Mouse (Mus musculus) forebrain, postnatal 0 days (tissue): Measurements from ENCODE around the gene Scd4. TPM values are rescaled to one million over a fixed set of nuclear protein-coding genes. Genes with fewer than 3 reads are reported as not detected.
"Not testable (repeated sequence)": the region's sequence is repeated elsewhere in the genome, so short reads cannot be mapped to it uniquely, and the experiment has no call there.

ENCODE experiments used
- ATAC-seq: fragments of 200-750 bp; cut with Nextera tagmentation; 2 replicates; pipeline ENCODE4 v1.8.0; 2017; ENCODE audit warnings: mild to moderate bottlenecking, moderate library complexity
- DNase-seq: peaks from one replicate; pipeline ENCODE4 v3.0.0-alpha.2; 2015
- H3K27ac ChIP-seq: fragments of 300-500 bp; sonication (generic); 2 replicates; pipeline ENCODE4 v1.5.1; 2014; ENCODE audit warnings: low read depth, mild to moderate bottlenecking, antibody characterized with exemption, low read length, moderate library complexity, mixed read lengths
- H3K27me3 ChIP-seq: fragments of 300-500 bp; sonication (generic); 2 replicates; pipeline ENCODE4 v1.6.1; 2014; ENCODE audit warnings: mild to moderate bottlenecking, low read length, mixed read lengths; ENCODE audit not compliant: insufficient read depth
- H3K36me3 ChIP-seq: fragments of 300-500 bp; sonication (generic); 2 replicates; pipeline ENCODE4 v1.6.1; 2014; ENCODE audit warnings: mild to moderate bottlenecking, moderate library complexity; ENCODE audit not compliant: insufficient read depth
- H3K4me1 ChIP-seq: fragments of 300-500 bp; sonication (generic); 2 replicates; pipeline ENCODE4 v1.6.1; 2014; ENCODE audit warnings: antibody characterized with exemption; ENCODE audit not compliant: insufficient read depth
- H3K4me2 ChIP-seq: fragments of 300-500 bp; sonication (generic); 2 replicates; pipeline ENCODE4 v1.6.1; 2014; ENCODE audit warnings: low read depth, mild to moderate bottlenecking, moderate library complexity
- H3K4me3 ChIP-seq: fragments of 300-500 bp; sonication (generic); 2 replicates; pipeline ENCODE4 v1.5.1; 2014; ENCODE audit warnings: low read depth, low read length, mixed read lengths
- H3K9ac ChIP-seq: fragments of 300-500 bp; sonication (generic); 2 replicates; pipeline ENCODE4 v1.6.1; 2014; ENCODE audit warnings: mild to moderate bottlenecking
- H3K9me3 ChIP-seq: fragments of 300-500 bp; sonication (generic); 2 replicates; pipeline ENCODE4 v1.6.1; 2016; ENCODE audit warnings: low read length
- CTCF ChIP-seq: sonication (generic); IDR thresholded peaks from 2 replicates; pipeline ENCODE4 v1.5.1; 2016; ENCODE audit warnings: antibody characterized with exemption, control low read depth, low read depth
- WGBS: fragments of 180-500 bp; shearing (Covaris S2); extraction: QIAGEN DNeasy Blood & Tissue Kit; methylation state at CpG from one replicate; pipeline ENCODE4 v1.1.7; 2014; 5-methylcytosine and 5-hydroxymethylcytosine counted together
- polyA plus RNA-seq: library from polyadenylated mRNA; unstranded; fragments of >200 nt; fragmentation: Nextera tagmentation; extraction: Ambion mirVana; gene quantifications from 2 replicates; pipeline ENCODE4 v1.2.1, GENCODE M21; 2015
- total RNA-seq: library from RNA; depleted of rRNA; stranded (reverse); fragments of >200 nt; gene quantifications from 2 replicates; pipeline ENCODE4 v1.2.3, GENCODE M21; 2014

Scd4 gene
- total and polyA plus RNA-seq, 2 experiments from 2014 or later: 0.25 to 0.43 TPM

DNA sequence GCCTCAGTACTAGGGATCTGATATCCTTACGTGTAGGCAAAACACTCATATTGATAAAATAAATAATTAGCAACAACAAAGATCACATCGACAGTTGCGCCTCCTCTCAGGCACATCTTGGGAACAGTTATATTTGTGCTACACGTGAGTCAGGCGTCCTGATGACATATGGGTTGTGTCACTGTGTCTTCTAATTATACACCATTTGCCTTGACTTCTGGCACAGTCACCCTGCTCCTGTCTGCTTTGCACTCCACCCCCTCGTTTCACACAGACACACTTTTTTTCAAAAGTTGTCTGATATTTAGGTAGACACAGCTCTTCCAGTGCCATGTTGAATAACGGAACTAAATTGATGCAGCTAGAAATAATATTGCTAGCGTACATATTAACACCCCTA lies 31.1 kb downstream of the Scd4 start:
- DNase-seq: peak; percentile 20

GRCm38 (mm10) chr19:44365733-44366132 lies 32.8 kb downstream of the Scd4 start:
- Histone ChIP-seq H3K27me3 (no peaks in the 10 kb centered on the region), H3K9ac (no peak overlapping the region), H3K4me1 (no peaks in the 10 kb centered on the region), H3K9me3 (no peaks in the 10 kb centered on the region), H3K4me2 (no peak overlapping the region), H3K27ac (no peak overlapping the region), H3K4me3 (no peak overlapping the region), H3K36me3 (no peaks in the 10 kb centered on the region)
- WGBS: 90% methylated on average over 4 of the region's 4 CpGs
- no peak for ATAC-seq
- DNase-seq: no peak
- TF ChIP-seq CTCF: no peak

More for the DNA sequence above, 31.1 kb downstream of the Scd4 start:
- peak; percentile 78 for ATAC-seq
- Histone ChIP-seq H3K36me3 (no peaks in the 10 kb centered on the region), H3K27me3 (no peaks in the 10 kb centered on the region), H3K27ac (no peak overlapping the region), H3K4me2 (no peak overlapping the region), H3K9ac (no peak overlapping the region), H3K4me3 (no peak overlapping the region), H3K4me1 (no peaks in the 10 kb centered on the region), H3K9me3 (no peaks in the 10 kb centered on the region)
- no peak for TF ChIP-seq CTCF
- WGBS: 64% methylated on average over 8 of the region's 8 CpGs

DNA sequence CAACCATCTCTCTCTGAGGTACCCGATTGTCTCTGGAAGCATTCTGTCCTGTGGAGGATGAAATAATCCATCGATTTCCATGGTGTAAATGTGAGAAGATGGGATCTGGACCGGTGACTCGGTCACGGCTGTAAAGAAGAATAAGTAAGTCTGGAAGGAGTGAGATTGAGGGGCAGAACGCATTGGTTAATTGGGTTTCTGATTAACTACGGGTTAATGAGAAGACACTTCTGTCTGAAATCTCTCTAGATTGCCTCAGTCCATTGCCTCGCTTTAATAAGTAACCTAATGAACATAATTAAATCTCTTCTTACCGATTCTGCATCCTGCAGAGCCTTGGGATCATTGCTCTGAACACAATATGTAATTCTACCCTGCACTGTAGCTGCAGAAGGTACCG lies 34.2 kb downstream of the Scd4 start:
- not testable (repeated sequence) for ATAC-seq
- WGBS: 46% methylated on average over 10 of the region's 10 CpGs

DNA sequence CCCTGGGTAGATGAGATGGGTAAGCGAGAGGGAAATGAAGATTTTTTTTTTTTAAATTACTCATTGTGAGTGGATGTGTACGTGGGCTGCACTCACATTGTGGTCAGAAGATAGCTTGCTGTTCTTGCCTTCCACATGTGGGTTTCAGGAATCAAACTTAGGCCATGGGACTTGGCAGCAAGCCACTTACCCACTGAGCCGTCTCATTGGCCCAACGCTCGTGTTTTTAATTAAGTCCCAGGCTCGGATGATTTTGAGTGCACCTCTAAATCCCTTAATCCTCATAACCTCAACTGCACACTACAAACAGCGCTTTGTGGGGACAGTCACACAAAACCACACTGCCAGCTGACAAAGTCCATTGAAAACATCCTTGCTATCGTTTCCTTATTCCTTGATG lies 36.5 kb downstream of the Scd4 start:
- ATAC-seq: no peak
- Histone ChIP-seq H3K4me1 (no peaks in the 10 kb centered on the region), H3K27me3 (no peaks in the 10 kb centered on the region), H3K36me3 (no peaks in the 10 kb centered on the region), H3K27ac (no peak overlapping the region), H3K9me3 (no peaks in the 10 kb centered on the region), H3K4me2 (no peak overlapping the region), H3K9ac (no peak overlapping the region), H3K4me3 (no peak overlapping the region)
- 37% methylated on average over 8 of the region's 8 CpGs for WGBS
- no peak for DNase-seq
- TF ChIP-seq CTCF: no peak

More for the DNA sequence above, 34.2 kb downstream of the Scd4 start:
- H3K9ac ChIP-seq, H3K36me3 ChIP-seq, DNase-seq, H3K4me2 ChIP-seq, H3K9me3 ChIP-seq, H3K4me1 ChIP-seq, H3K27ac ChIP-seq, H3K27me3 ChIP-seq, H3K4me3 ChIP-seq: not testable (repeated sequence)

GRCm38 (mm10) chr19:44370231-44370630 lies 37.3 kb downstream of the Scd4 start:
- 70% methylated on average over 5 of the region's 5 CpGs for WGBS
- no peak for DNase-seq

GRCm38 (mm10) chr19:44372969-44373368 lies 40.1 kb downstream of the Scd4 start:
- no peak overlapping the region for H3K9ac ChIP-seq
- no peaks in the 10 kb centered on the region for H3K9me3 ChIP-seq
- H3K27ac ChIP-seq: no peak overlapping the region
- H3K4me2 ChIP-seq: no peak overlapping the region
- H3K4me3 ChIP-seq: no peak overlapping the region
- H3K36me3 ChIP-seq: no peaks in the 10 kb centered on the region
- DNase-seq (peak; percentile 63), ATAC-seq (peak; percentile 70; the same call in 1 of the 2 replicates)
- H3K4me1 ChIP-seq: no peaks in the 10 kb centered on the region
- TF ChIP-seq CTCF: peak; percentile 76
- WGBS: 23% methylated on average over 6 of the region's 6 CpGs
- no peaks in the 10 kb centered on the region for H3K27me3 ChIP-seq

More at GRCm38 (mm10) chr19:44370231-44370630, 37.3 kb downstream of the Scd4 start:
- Histone ChIP-seq H3K27me3 (no peaks in the 10 kb centered on the region), H3K9me3 (no peaks in the 10 kb centered on the region), H3K4me2 (no peak overlapping the region), H3K9ac (no peak overlapping the region), H3K27ac (no peak overlapping the region), H3K4me3 (no peak overlapping the region), H3K36me3 (no peaks in the 10 kb centered on the region), H3K4me1 (no peaks in the 10 kb centered on the region)
- no peak for TF ChIP-seq CTCF
- ATAC-seq: no peak

DNA sequence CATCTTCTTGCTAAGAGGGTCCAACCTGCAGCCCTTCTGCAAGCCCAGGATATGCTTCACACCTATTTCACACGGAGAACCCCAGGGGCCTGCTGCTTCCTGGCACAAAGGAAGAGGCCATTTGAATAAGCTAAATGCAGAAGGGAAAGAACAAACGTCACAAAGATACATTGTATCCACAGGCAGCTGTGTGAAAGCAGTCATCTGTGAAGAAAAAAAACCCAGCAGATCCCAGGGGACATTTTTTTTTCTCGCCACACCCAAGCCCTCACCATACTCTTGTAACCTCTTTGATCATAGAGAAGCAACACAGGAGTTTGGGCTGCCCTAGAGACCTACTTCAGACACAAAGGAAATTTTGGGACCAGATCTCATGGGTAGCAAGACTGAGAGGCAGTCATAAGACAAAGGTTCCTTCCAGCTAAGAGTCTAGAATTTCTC lies 43.6 kb downstream of the Scd4 start:
- Histone ChIP-seq H3K4me1 (no peaks in the 10 kb centered on the region), H3K9me3 (no peaks in the 10 kb centered on the region), H3K4me2 (no peak overlapping the region), H3K9ac (no peak overlapping the region), H3K4me3 (no peak overlapping the region), H3K36me3 (no peaks in the 10 kb centered on the region), H3K27ac (no peak overlapping the region), H3K27me3 (no peaks in the 10 kb centered on the region)
- no peak for ATAC-seq
- TF ChIP-seq CTCF: no peak
- 25% methylated on average over 3 of the region's 3 CpGs for WGBS
- DNase-seq: no peak
